Mouse (Mus musculus) liver, postnatal 0 days (tissue): ENCODE results near the gene Dupd1.

Source experiments
- CTCF ChIP-seq: sonication (generic); IDR thresholded peaks from 2 replicates; pipeline ENCODE4 v1.5.1; 2016; ENCODE audit warnings: antibody characterized with exemption, low read depth
- EP300 ChIP-seq: IDR thresholded peaks from 2 replicates; pipeline ENCODE4 v1.6.1; 2016; ENCODE audit warnings: antibody characterized with exemption, low read depth, mild to moderate bottlenecking

DNA sequence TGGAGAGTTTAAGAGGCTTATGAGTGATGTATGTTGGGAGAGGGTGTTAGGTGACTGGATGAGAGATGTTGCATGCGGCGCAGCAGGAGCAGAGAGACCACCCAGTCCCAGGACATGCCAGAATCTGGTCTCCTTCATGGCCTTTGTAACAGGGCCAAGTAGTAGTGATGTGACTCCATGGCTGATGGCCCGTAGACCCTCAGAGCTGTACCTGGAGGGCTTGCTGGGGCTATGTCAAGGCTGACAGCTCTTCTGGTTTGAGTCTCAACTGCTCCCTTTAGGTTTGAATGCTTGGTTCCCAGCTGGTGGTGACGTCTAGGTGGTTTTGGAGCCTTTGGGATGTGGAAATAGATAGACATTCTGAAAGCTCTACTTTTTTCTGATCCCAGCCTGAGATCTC lies 15.6 kb upstream of the Dupd1 start:
- TF ChIP-seq CTCF (no peak), EP300 (no peak)
